Mouse (Mus musculus) spleen, postnatal 36 days (tissue): ENCODE data around the gene Smim23.

Experiments used
- DNase-seq, 2 experiments: peaks; one replicate each; pipeline ENCODE4 v3.0.0; 2022; ENCODE audit warnings: low spot score in 2 of 2, mixed read lengths in 1 of 2

Smim23 gene

DNA sequence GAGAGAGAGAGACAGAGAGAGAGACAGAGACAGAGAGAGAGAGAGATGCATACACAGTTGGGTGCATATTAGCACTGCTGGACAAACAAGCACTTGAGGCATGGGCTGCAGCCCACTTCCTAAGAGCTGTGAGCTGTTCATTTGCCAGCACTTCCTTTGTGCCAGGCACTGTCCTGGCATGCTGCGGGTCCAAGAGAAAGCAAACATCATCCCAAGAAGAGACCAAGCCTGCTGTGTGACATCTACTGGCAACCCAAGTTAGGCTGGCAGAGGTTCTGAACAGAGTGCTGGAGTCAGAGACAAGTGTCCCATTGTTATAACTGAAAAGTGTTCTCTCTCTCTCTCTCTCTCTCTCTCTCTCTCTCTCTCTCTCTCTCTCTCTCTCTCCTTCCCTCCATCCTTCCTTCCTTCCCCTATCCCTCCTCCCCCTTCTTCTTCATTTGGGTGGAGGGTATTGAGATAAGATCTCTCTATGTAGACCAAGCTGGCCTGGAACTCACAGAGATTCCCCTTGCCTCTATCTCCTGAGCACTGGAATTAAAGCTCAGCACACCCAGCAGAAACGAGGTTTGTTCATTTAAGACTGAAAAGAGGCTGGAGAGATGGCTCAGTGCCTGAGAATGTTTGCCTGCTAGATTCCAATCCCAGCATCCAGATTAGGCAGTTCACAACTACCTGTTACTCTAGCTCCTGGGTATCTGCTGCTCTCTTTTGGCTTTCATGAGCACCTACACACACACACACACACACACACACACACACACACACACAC is 42.6 kb downstream of the Smim23 start:
- DNase-seq = no peak

DNA sequence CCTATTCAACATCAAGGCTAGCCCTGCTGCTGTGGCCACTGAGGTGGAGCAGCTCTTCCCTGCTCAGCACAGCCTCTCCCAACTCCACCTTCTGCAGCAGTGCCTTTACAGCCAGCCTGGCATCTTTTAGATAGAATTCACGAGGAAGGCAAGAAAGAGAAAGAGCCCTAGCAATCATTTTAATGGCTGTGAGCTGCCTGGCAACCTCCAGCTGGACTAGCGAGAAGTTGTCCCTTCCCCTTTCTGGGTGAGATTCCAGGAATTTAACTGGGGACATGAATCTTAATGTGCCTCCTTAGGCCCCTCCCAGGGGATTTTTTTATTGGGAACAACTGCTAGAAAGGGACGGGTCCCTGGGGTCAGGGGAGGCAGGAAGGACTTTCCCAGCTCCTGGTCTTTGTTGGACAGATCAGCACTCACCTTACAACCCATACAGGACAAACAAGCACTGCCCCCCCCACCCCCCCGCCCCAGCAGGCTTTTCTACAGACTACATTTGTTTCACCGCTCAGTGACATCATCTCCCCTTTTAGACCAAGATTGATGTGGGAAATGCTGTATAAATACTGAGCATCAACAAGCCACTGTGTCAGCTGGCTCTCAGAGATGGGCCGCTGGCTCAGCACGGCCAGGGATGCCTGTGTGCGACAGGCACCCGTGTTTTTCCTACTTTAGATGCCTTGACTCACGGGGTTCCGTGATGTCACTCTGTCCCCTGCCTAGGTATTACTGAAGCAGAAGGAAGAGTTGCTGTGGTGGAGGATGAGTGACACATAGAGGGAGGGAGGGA is 43.5 kb downstream of the Smim23 start:
- no peak for DNase-seq

- DNase-seq = no peak
Measured at GRCm38 (mm10) chr11:32768642-32769343, 55.6 kb downstream of the Smim23 start.
